Mouse (Mus musculus): ENCODE measurements around the gene Rab5a.

Gene Rab5a

GRCm38 (mm10) chr17:53542536-53542935, 63.5 kb downstream of the Rab5a start:
- no peak for DNase-seq (ENCODE audit: extremely low read depth, insufficient read length, low spot score)

GRCm38 (mm10) chr17:53543591-53544324, 64.7 kb downstream of the Rab5a start:
- no peak for DNase-seq (ENCODE audit: extremely low read depth, insufficient read length, low spot score)

GRCm38 (mm10) chr17:53551306-53552299, 72.6 kb downstream of the Rab5a start:
- no peak for DNase-seq (ENCODE audit: extremely low read depth, insufficient read length, low spot score)

GRCm38 (mm10) chr17:53554088-53554487, 75.1 kb downstream of the Rab5a start:
- DNase-seq (ENCODE audit: extremely low read depth, insufficient read length, low spot score): no peak

- no peak for DNase-seq (ENCODE audit: extremely low read depth, insufficient read length, low spot score)
These were observed 75.8 kb downstream of the Rab5a start for GRCm38 (mm10) chr17:53554813-53555212.
